Mouse (Mus musculus) spleen, adult 18-20 months (tissue): ENCODE results near the gene Ssbp3.

ENCODE experiments used
- DNase-seq, 2 experiments: peaks; one replicate each; pipeline ENCODE4 v3.0.0; 2022; ENCODE audit warnings: mixed read lengths in 2 of 2

The Ssbp3 gene

GRCm38 (mm10) chr4:106961321-106961720 lies 50.8 kb downstream of the Ssbp3 start:
- no peak for DNase-seq

GRCm38 (mm10) chr4:106964356-106964755 lies 53.9 kb downstream of the Ssbp3 start:
- no peak for DNase-seq

- DNase-seq, result no peak
These were observed 54.5 kb downstream of the Ssbp3 start for GRCm38 (mm10) chr4:106964996-106965395.

- no peak for DNase-seq
These were observed 55.9 kb downstream of the Ssbp3 start for GRCm38 (mm10) chr4:106966443-106966842.

GRCm38 (mm10) chr4:106968910-106969309 lies 58.4 kb downstream of the Ssbp3 start:
- DNase-seq, result no peak

- DNase-seq, result peak; percentile 13 to 27
These were observed 60.3 kb downstream of the Ssbp3 start for GRCm38 (mm10) chr4:106970786-106971185.

GRCm38 (mm10) chr4:106972061-106972460 lies 61.6 kb downstream of the Ssbp3 start:
- DNase-seq, result no peak

GRCm38 (mm10) chr4:106972461-106973384 lies 62.2 kb downstream of the Ssbp3 start:
- DNase-seq, result no peak

GRCm38 (mm10) chr4:106975324-106975723 lies 64.8 kb downstream of the Ssbp3 start:
- no peak for DNase-seq

GRCm38 (mm10) chr4:106975890-106976289 lies 65.4 kb downstream of the Ssbp3 start:
- DNase-seq, result no peak

GRCm38 (mm10) chr4:106976576-106976975 lies 66.1 kb downstream of the Ssbp3 start:
- DNase-seq, result no peak

- DNase-seq, result no peak
These were observed 66.7 kb downstream of the Ssbp3 start for GRCm38 (mm10) chr4:106977218-106977651.

GRCm38 (mm10) chr4:106978376-106978775 lies 67.9 kb downstream of the Ssbp3 start:
- DNase-seq, result no peak

- DNase-seq, result no peak
These were observed 70.2 kb downstream of the Ssbp3 start for GRCm38 (mm10) chr4:106980669-106981068.

GRCm38 (mm10) chr4:106981385-106982103 lies 71.0 kb downstream of the Ssbp3 start:
- DNase-seq, result no peak

- no peak for DNase-seq
These were observed 72.0 kb downstream of the Ssbp3 start for GRCm38 (mm10) chr4:106982344-106983121.

- DNase-seq, result no peak
These were observed 73.5 kb downstream of the Ssbp3 start for GRCm38 (mm10) chr4:106983908-106984515.

- no peak for DNase-seq
These were observed 74.8 kb downstream of the Ssbp3 start for GRCm38 (mm10) chr4:106985289-106985688.

- DNase-seq, result no peak
These were observed 75.7 kb downstream of the Ssbp3 start for GRCm38 (mm10) chr4:106985899-106986832.

GRCm38 (mm10) chr4:106987725-106988364 lies 77.3 kb downstream of the Ssbp3 start:
- DNase-seq, result peak; percentile 55 to 75

GRCm38 (mm10) chr4:106988886-106989225 lies 78.4 kb downstream of the Ssbp3 start:
- no peak for DNase-seq
